Mouse (Mus musculus): ENCODE measurements around the gene Esrp2.

DNA sequence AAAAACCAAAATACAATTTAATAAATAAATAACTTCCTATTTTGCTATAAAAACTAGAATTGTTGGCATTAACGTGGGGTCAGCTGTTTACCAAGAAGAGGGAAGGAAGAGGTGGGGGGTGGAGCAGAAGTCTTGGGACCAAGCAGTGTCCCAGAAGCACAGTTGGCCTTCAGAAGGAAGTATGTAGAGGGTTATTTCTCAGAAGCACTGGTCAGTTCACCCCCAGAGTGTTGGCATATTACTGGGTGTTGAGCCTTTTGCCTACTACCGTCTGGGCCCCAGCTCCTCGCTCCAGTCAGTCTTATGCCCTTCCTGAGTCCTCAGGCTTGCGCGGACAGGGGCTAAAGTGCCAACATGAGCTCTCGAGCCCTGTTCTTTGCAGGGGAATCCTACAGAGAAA lies 12.3 kb upstream of the Esrp2 start:
- TF ChIP-seq POLR2A (IDR thresholded peaks at IDR 0.05; ENCODE audit: low read depth, low read length) (no peak), CTCF (conservative IDR thresholded peaks at IDR 0.05; ENCODE audit: insufficient read depth, insufficient read length, low read depth, low read length) (no peak)

All from kidney, adult 2 months (tissue).